Mouse (Mus musculus): ENCODE results near the gene Fam89b.

Fam89b gene

GRCm38 (mm10) chr19:5729444-5729815, at the start of gene Fam89b:
Gene Fam89b (minus strand): TSS chr19:5729653.
- peak; percentile 79 to 93 for DNase-seq

DNA sequence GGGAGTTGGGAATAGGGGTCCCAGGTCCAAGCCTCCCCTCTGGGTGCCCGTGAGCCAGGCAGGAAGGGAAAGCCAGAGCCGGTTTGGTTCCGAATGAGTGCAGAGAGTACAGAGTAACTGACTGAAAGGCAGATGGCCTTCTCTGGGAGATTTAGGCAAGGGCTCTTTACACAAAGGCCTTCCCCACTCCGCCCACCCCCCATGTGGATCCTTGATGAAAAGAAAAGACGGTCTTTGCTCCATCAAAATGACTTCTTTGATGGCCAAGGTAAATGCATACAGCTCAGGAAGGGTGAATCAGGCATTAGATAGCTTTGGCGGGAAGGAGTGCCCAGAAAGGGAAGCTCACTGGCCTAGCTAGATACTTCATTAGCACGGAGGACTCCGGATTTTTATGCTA, 48.9 kb upstream of the Fam89b start:
- DNase-seq, result no peak

GRCm38 (mm10) chr19:5777387-5778032, 48.1 kb upstream of the Fam89b start:
- DNase-seq, result no peak

DNA sequence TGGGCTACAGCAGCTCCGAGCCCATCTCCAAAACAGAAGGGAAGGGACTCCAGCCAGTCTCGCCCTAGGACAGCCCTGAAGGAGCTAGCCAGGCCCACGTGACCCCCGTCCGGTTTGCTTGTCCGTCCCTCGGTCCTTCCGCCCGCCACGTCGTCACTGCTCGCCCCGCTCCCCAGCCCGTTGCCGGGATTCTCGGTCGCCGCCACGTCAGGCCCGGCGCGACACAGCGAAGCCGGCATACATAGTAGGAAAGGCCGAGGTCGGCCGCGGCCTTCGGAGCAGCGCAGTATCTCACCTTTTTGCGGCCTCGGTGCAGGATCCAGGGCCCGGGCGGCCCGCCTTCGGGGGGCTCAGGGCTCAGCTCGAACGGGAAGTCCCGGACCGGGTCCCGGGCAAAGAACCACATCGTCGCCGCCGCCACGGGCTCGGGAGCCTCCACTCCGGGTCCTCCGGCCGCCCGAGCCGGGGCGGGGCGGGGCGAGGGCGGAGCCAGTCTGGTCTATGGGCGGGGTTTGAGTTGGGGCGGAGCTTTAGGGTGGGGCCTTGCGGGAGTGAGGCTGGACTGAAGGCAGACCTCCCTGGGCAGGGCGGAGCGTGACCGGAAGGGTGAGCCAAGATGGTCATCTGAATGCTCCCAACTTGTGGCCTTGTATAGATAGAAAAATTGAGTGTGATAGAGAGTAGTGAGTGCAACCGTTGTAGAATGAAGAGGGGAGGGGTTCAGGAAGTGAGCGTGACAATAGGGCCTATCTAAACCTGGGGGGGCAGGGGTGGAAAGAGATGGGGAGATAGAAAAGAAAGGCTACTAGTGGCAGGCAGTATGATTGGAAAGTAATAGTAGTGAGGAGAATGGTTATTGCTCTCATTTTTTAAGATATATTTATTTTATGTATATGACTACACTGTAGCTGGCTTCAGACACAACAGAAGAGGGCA, 41.7 kb upstream of the Fam89b start, which contains the start of gene Scyl1:
Scyl1 (minus strand) TSS at position 495 of the 936 bp plus-strand sequence.
- DNase-seq, result peak; percentile 92 to 97

GRCm38 (mm10) chr19:5770311-5770710, 40.9 kb upstream of the Fam89b start:
- no peak for DNase-seq

DNA sequence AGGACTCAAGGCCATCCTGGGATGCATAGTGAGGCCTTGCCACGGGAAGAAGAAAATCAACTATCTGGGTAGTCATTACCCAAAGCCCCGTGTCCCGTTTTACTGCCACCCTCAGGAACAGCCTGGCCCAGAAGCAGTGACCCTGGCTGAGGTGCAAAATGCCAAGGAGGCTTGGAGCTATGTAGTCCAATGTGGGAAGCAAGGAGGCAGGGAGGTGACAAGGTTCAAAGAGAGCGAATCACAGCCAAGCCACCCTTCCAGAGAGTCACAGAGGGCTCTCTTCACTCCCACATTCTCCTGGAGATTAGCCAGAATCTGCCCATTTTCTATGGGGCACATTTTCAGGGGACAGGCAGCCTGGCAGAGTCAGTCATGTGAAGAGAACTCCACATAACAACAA, 37.8 kb upstream of the Fam89b start:
- DNase-seq, result no peak

GRCm38 (mm10) chr19:5763163-5763562, 33.7 kb upstream of the Fam89b start:
- DNase-seq, result no peak

DNA sequence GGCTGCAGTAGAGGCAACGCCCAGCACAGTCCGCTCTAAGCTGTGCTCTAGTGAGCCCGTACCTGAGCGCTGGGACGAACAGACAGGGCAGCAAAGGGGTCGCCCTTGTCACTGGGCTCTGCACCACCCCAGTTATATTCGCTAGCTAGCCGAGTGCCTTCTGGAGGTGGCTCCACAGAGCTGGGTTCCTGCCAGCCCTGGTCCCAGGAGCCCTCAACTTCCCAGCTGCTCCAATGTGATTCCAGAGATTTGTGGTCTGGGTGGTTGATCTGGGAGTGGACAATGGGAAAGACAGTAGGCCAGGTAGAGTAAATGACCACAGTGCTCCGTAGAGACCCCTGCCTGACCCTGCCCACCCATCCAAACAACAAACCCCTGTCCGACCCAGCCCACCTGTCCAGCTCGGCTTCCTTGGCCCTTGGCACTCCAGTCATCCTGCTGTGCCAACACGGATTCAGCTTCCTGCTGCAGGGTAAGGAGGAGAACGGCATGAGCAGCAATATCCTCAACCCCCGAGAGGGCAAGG, 29.5 kb upstream of the Fam89b start:
- DNase-seq, result no peak

GRCm38 (mm10) chr19:5756991-5757636, 27.7 kb upstream of the Fam89b start:
- DNase-seq, result no peak

- no peak for DNase-seq
These were observed 27.0 kb upstream of the Fam89b start for GRCm38 (mm10) chr19:5756321-5756985.

DNA sequence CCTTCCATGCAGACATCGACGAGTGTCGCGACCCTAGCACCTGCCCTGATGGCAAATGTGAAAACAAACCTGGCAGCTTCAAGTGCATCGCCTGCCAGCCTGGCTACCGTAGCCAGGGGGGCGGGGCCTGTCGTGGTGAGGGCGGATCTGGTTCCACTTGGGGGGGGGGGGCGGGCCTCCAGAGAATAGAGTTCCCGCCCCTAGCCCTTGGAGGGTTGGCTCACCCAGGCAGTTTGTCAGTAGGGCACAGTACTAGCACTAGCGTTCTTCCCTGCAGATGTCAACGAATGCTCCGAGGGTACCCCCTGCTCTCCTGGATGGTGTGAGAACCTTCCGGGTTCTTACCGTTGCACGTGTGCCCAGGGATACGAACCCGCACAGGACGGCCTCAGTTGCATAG, 22.3 kb upstream of the Fam89b start:
- no peak for DNase-seq

DNA sequence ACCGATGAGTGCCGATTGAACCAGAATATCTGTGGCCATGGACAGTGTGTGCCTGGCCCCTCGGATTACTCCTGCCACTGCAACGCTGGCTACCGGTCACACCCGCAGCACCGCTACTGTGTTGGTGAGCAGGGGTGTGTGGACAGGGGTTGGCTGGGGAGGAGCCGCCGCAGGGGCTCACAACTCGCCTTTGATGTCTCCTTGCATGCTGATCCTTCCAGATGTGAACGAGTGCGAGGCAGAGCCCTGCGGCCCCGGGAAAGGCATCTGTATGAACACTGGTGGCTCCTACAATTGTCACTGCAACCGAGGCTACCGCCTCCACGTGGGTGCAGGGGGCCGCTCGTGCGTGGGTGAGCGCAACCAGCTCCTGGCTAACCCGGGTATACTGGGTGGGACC, 21.5 kb upstream of the Fam89b start:
- DNase-seq, result no peak

DNA sequence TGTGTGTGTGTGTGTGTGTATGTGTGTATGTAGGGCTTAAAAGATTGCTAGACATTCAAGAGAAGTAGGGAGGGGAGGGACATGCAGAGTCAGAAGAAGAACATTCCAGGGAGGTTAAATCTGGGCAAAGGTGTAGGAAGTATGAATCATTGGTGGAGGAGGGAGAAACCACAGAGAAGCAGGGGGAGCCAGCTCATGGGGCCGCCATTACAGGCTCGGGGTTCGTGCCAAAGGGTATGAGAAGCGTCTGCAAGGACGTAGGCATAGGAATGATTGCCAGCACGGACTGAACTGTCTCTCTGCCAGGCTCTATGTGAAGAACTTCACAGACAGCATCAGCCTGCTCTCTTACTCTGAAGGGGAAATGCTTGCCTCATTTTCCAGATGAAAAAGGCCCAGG, 20.0 kb upstream of the Fam89b start:
- no peak for DNase-seq

GRCm38 (mm10) chr19:5746907-5747363, 17.5 kb upstream of the Fam89b start:
- no peak for DNase-seq

GRCm38 (mm10) chr19:5745756-5746710, 16.6 kb upstream of the Fam89b start:
- no peak for DNase-seq

DNA sequence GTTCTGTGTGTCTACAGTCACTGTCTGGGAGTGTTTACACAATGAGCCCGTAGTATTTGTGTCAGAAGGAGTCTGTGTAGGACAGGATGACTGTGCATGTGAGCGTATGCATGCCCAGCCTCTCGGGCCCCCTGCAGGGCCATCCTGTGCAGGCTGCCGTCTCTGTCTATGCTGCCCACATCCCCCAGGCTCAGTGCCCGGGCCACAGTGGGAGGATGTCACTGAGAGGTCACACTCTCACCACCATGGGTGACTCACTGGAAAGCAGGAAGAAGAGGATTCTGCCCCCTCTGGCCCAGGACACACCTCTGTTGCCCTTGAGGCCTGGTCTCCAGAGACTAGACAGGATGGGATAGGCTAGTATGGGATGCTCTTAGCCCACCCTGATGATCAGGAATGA, 14.1 kb upstream of the Fam89b start:
- no peak for DNase-seq

DNA sequence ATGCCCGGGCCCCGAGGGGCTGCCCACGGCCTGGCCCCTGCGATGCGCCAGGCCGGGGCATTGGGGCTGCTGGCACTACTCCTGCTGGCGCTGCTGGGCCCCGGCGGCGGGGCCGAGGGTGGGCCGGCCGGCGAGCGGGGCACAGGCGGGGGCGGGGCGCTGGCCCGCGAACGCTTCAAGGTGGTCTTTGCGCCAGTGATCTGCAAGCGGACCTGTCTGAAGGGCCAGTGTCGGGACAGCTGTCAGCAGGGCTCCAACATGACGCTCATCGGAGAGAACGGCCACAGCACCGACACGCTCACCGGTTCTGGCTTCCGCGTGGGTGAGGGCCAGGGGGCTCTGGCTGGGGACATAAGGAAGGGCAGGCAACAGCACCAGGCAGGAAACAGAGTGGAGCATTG, 12.8 kb upstream of the Fam89b start:
- no peak for DNase-seq

DNA sequence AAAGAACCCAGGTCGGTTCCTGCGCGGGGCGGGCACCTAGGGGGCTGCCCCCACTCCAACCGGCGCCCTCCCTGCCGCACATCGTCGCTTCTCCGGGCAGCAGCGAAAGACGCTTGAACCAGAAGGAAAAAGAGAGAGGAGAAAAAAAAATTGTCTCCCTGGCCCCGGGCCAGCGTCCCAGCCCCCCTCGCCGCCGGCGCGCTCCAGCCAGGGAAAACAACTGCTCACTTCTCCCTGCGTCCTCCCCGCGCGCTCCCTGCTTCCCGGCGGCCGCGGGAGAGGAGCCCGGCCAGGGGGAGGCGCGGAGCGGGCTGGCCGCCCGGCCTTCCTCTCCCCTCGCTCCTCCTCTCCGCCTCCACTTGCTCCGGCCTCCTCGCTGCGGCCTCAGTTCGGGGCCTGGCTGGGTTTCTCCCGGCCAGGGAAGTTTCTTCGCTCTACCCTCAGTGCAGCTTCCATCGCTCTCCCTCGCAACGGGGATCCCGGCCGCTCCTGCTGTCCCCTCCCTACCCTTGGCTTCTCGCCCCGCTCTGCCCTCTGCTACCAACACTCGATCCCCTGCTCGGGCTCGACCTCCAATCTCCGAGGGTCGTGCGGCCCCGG, 12.3 kb upstream of the Fam89b start:
- DNase-seq, result peak in 1 of 2 experiments; percentile 25

DNA sequence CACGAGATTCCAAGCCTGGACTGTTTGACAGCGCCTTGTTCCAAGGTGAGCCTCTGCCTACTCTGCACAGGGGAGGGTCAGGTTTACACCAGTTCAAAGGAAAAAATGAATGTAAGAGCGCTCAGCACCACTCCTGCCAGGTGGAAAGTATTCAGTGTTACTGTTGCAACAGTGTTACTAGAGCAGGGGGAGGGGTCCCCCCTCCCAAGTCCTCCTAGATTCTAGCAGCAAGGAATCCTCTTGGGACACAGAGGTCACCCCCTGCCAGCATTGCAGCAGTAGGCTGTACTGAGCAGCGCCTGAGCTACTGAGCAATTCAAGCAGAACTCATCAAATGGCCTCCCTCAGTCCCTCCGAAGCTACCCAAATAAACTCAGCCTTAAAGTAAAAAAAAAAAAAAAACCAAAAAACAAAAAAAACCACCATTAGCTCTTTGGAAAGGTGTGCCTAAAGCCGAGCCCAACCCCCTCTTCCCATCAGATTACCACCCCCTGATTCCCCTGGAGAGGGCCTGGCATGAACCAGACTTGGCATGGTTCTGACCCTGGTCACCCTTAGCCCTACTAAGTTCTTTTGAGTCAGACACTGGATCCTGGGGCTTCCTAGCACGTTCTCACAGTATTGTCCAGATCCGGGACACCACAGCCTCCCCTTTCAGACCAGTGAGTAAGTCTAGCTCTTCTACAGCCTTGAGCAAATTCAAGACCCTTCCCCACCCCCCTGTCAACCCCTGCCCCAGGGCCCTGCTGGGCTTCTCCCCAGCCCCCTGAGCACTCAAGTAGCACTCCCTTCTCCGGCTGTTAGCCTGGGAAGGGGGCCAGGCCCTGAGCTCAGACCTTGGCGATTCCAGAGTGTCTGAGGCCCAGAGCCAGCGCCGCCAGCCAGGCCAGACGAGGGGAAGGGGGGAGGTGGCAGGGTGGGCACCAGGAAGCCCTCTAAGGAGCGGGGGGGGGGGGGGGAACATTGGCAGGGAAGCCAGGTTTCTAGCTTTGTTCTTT, 11.2 kb upstream of the Fam89b start, which contains the start of gene Ltbp3:
Ltbp3 (plus strand) TSS at position 585 of the 998 bp plus-strand sequence.
- DNase-seq, result no peak

DNA sequence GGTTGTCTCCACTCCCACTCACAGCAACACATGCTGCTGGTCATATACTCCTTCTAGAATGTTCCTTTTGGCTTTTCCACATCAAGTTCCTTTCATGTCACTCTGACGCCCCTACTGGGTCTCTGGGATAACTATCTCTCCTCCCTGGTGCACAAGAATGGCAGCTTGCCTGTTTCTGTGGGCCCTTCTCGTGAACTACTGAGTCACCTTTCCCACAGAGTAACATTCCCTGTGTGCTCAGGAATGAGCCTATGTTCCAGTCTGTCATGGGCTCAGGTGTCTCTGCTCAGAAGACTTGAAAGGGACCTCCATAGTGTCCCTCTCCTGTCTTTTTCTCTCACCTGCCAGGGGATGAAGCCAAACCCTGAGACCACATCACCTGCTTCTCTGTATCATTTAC, 10.0 kb upstream of the Fam89b start:
- DNase-seq, result no peak

Measured in spleen, adult 18-20 months (tissue).